Mouse (Mus musculus) liver, embryonic 11.5 days (tissue): ENCODE results near the gene Csnk1d. TPM values are rescaled to one million over a fixed set of nuclear protein-coding genes. Genes with fewer than 3 reads are reported as not detected.
A peak's percentile ranks its signal among the peaks of the same experiment; 100 is the strongest.

Source experiments
- ATAC-seq: fragments of 200-750 bp; cut with Nextera tagmentation; replicated peaks from 2 replicates; pipeline ENCODE4 v1.8.0; 2017; ENCODE audit warnings: moderate number of reproducible peaks, mild to moderate bottlenecking, moderate TSS enrichment, moderate library complexity; ENCODE audit not compliant: low FRiP score
- DNase-seq: peaks from one replicate; pipeline ENCODE4 v3.0.0-alpha.2; 2017; ENCODE audit warnings: low spot score
- H3K27ac ChIP-seq: fragments of 300-500 bp; sonication (generic); 2 replicates; pipeline ENCODE4 v1.5.1; 2014; ENCODE audit warnings: mild to moderate bottlenecking, low read depth, low read length, control low read depth
- H3K27me3 ChIP-seq: fragments of 300-500 bp; sonication (generic); replicated peaks from 2 replicates; pipeline ENCODE4 v1.6.1; 2014; ENCODE audit warnings: low read length, mixed read lengths; ENCODE audit not compliant: control insufficient read depth, insufficient read depth
- H3K36me3 ChIP-seq: fragments of 300-500 bp; sonication (generic); 2 replicates; pipeline ENCODE4 v1.6.1; 2014; ENCODE audit warnings: mild to moderate bottlenecking, low read length, moderate library complexity, mixed read lengths; ENCODE audit not compliant: control insufficient read depth, insufficient read depth
- H3K4me1 ChIP-seq: fragments of 300-500 bp; sonication (generic); replicated peaks from 2 replicates; pipeline ENCODE4 v1.6.1; 2014; ENCODE audit warnings: low read length, mixed read lengths; ENCODE audit not compliant: control insufficient read depth, insufficient read depth
- H3K4me2 ChIP-seq: fragments of 300-500 bp; sonication (generic); 2 replicates; pipeline ENCODE4 v1.6.1; 2014; ENCODE audit warnings: mild to moderate bottlenecking, control low read depth, moderate library complexity
- H3K4me3 ChIP-seq: fragments of 300-500 bp; sonication (generic); 2 replicates; pipeline ENCODE4 v1.5.1; 2014; ENCODE audit warnings: low read depth, low read length, control low read depth
- H3K9ac ChIP-seq: fragments of 300-500 bp; sonication (generic); 2 replicates; pipeline ENCODE4 v1.6.1; 2014; ENCODE audit warnings: low read depth, low read length, control low read depth
- H3K9me3 ChIP-seq: fragments of 300-500 bp; sonication (generic); 2 replicates; pipeline ENCODE4 v1.6.1; 2016; ENCODE audit warnings: low read length, inconsistent platforms, mixed read lengths; ENCODE audit not compliant: control insufficient read depth
- WGBS: fragments of 180-500 bp; shearing (Covaris S2); extraction: QIAGEN DNeasy Blood & Tissue Kit; methylation state at CpG from one replicate; pipeline ENCODE4 v1.1.7; 2014; 5-methylcytosine and 5-hydroxymethylcytosine counted together
- polyA plus RNA-seq: library from polyadenylated mRNA; unstranded; fragments of >200 nt; fragmentation: Nextera tagmentation; extraction: Ambion mirVana; gene quantifications from 2 replicates; pipeline ENCODE4 v1.2.1, GENCODE M21; 2014

Gene Csnk1d
- polyA plus RNA-seq, 1 experiment from 2014 or later, result 62.2 TPM

- Histone ChIP-seq H3K4me3 (no peak overlapping the region), H3K27me3 (no peaks in the 10 kb centered on the region), H3K4me2 (no peak overlapping the region), H3K36me3 (no peaks in the 10 kb centered on the region), H3K9me3 (no peaks in the 10 kb centered on the region), H3K4me1 (no peaks in the 10 kb centered on the region), H3K27ac (no peak overlapping the region), H3K9ac (no peak overlapping the region)
- ATAC-seq, result no peak
- no peak for DNase-seq
- WGBS, result 57% methylated on average over 6 of the region's 6 CpGs
Observed at GRCm38 (mm10) chr11:121015472-121015871, 24.3 kb upstream of the Csnk1d start.

- H3K27ac ChIP-seq, result no peak overlapping the region
- no peaks in the 10 kb centered on the region for H3K36me3 ChIP-seq
- peak overlapping the region; percentile 42 for H3K4me2 ChIP-seq
- no peaks in the 10 kb centered on the region for H3K27me3 ChIP-seq
- no peak overlapping the region for H3K9ac ChIP-seq
- no peaks in the 10 kb centered on the region for H3K4me1 ChIP-seq
- 51% methylated on average over 19 of the region's 19 CpGs for WGBS
- DNase-seq (no peak), ATAC-seq (no peak)
- H3K9me3 ChIP-seq, result no peaks in the 10 kb centered on the region
- no peak overlapping the region for H3K4me3 ChIP-seq
Observed at GRCm38 (mm10) chr11:121014896-121015300, 23.8 kb upstream of the Csnk1d start.

GRCm38 (mm10) chr11:121013656-121014055 is 22.5 kb upstream of the Csnk1d start:
- H3K4me3 ChIP-seq, result no peak overlapping the region
- DNase-seq, result no peak
- WGBS, result 76% methylated on average over 7 of the region's 7 CpGs
- no peak overlapping the region for H3K27ac ChIP-seq
- H3K4me1 ChIP-seq, result no peaks in the 10 kb centered on the region
- no peaks in the 10 kb centered on the region for H3K36me3 ChIP-seq
- H3K4me2 ChIP-seq, result no peak overlapping the region
- no peaks in the 10 kb centered on the region for H3K27me3 ChIP-seq
- H3K9ac ChIP-seq, result no peak overlapping the region
- no peaks in the 10 kb centered on the region for H3K9me3 ChIP-seq
- no peak for ATAC-seq

- DNase-seq, result no peak
- no peak overlapping the region for H3K4me3 ChIP-seq
- H3K9me3 ChIP-seq, result no peaks in the 10 kb centered on the region
- no peak overlapping the region for H3K4me2 ChIP-seq
- H3K36me3 ChIP-seq, result no peaks in the 10 kb centered on the region
- H3K27me3 ChIP-seq, result no peaks in the 10 kb centered on the region
- no peaks in the 10 kb centered on the region for H3K4me1 ChIP-seq
- 87% methylated on average over 3 of the region's 3 CpGs for WGBS
- H3K27ac ChIP-seq, result no peak overlapping the region
- H3K9ac ChIP-seq, result no peak overlapping the region
- 0 out of 2 replicates have a peak, but pooled peaks have one; percentile 36 for ATAC-seq
Observed at GRCm38 (mm10) chr11:121010044-121010755, 19.1 kb upstream of the Csnk1d start.

- DNase-seq (no peak), ATAC-seq (no peak)
- no peaks in the 10 kb centered on the region for H3K27me3 ChIP-seq
- no peak overlapping the region for H3K9ac ChIP-seq
- H3K4me1 ChIP-seq, result no peaks in the 10 kb centered on the region
- H3K36me3 ChIP-seq, result no peaks in the 10 kb centered on the region
- H3K9me3 ChIP-seq, result no peaks in the 10 kb centered on the region
- H3K4me2 ChIP-seq, result no peak overlapping the region
- WGBS, result 60% methylated on average over 6 of the region's 6 CpGs
- H3K4me3 ChIP-seq, result no peak overlapping the region
- no peak overlapping the region for H3K27ac ChIP-seq
Observed at GRCm38 (mm10) chr11:121006184-121006583, 15.1 kb upstream of the Csnk1d start.

GRCm38 (mm10) chr11:121004281-121004680 is 13.2 kb upstream of the Csnk1d start:
- no peak for DNase-seq
- Histone ChIP-seq H3K36me3 (no peaks in the 10 kb centered on the region), H3K4me1 (no peaks in the 10 kb centered on the region), H3K27me3 (no peaks in the 10 kb centered on the region), H3K9ac (no peak overlapping the region), H3K27ac (no peak overlapping the region), H3K4me2 (no peak overlapping the region), H3K9me3 (no peaks in the 10 kb centered on the region), H3K4me3 (no peak overlapping the region)
- ATAC-seq, result no peak
- WGBS, result 68% methylated on average over 5 of the region's 5 CpGs

GRCm38 (mm10) chr11:121001966-121002365 is 10.8 kb upstream of the Csnk1d start:
- Histone ChIP-seq H3K9me3 (no peaks in the 10 kb centered on the region), H3K36me3 (no peaks in the 10 kb centered on the region), H3K4me2 (no peak overlapping the region), H3K4me1 (no peaks in the 10 kb centered on the region), H3K27me3 (no peaks in the 10 kb centered on the region), H3K9ac (no peak overlapping the region), H3K27ac (no peak overlapping the region), H3K4me3 (no peak overlapping the region)
- DNase-seq (no peak), ATAC-seq (no peak)
- WGBS, result 82% methylated on average over 4 of the region's 4 CpGs

GRCm38 (mm10) chr11:120994741-120995140 is 3.6 kb upstream of the Csnk1d start:
- 86% methylated on average over 6 of the region's 6 CpGs for WGBS
- H3K4me1 ChIP-seq, result peaks cover 14% of the 10 kb centered on the region
- ATAC-seq, result no peak

GRCm38 (mm10) chr11:120993586-120993985 is 2.5 kb upstream of the Csnk1d start:
- Histone ChIP-seq H3K27me3 (no peaks in the 10 kb centered on the region), H3K4me2 (no peak overlapping the region), H3K36me3 (no peaks in the 10 kb centered on the region), H3K9me3 (no peaks in the 10 kb centered on the region), H3K9ac (no peak overlapping the region), H3K4me3 (no peak overlapping the region), H3K4me1 (peaks cover 26% of the 10 kb centered on the region), H3K27ac (no peak overlapping the region)
- DNase-seq, result no peak
- ATAC-seq, result no peak
- 92% methylated on average over 5 of the region's 5 CpGs for WGBS

More at GRCm38 (mm10) chr11:120994741-120995140, 3.6 kb upstream of the Csnk1d start:
- H3K4me2 ChIP-seq, result no peak overlapping the region
- no peak for DNase-seq
- no peak overlapping the region for H3K27ac ChIP-seq
- H3K36me3 ChIP-seq, result no peaks in the 10 kb centered on the region
- H3K9me3 ChIP-seq, result no peaks in the 10 kb centered on the region
- no peak overlapping the region for H3K4me3 ChIP-seq
- no peaks in the 10 kb centered on the region for H3K27me3 ChIP-seq
- H3K9ac ChIP-seq, result no peak overlapping the region
